Mouse (Mus musculus) G1E (cell line): ENCODE measurements at regions not wholly inside any gene's neighbourhood (a gene's known extent, or its start where the extent isn't known, plus 50 kb on each side); places are given as distances from the start of the nearest gene placed in this dataset.

Experiments used
- CTCF ChIP-seq: IDR thresholded peaks from 2 replicates; pipeline ENCODE4 v1.5.1; 2012; ENCODE audit warnings: low read depth, low read length, inconsistent platforms, mixed read lengths
- GATA1 ChIP-seq: IDR thresholded peaks from 2 replicates; pipeline ENCODE4 v1.6.1; 2012; ENCODE audit warnings: borderline replicate concordance, low read length, inconsistent platforms, mixed read lengths
- POLR2AphosphoS5 ChIP-seq: IDR thresholded peaks from 2 replicates; pipeline ENCODE4 v1.6.1; 2012; ENCODE audit warnings: low read depth, low read length, inconsistent platforms; ENCODE audit not compliant: insufficient replicate concordance
- TAL1 ChIP-seq: conservative IDR thresholded peaks from 2 replicates; pipeline ENCODE4 v1.6.1; 2012; ENCODE audit warnings: low read depth, low read length, inconsistent platforms, mixed read lengths

DNA sequence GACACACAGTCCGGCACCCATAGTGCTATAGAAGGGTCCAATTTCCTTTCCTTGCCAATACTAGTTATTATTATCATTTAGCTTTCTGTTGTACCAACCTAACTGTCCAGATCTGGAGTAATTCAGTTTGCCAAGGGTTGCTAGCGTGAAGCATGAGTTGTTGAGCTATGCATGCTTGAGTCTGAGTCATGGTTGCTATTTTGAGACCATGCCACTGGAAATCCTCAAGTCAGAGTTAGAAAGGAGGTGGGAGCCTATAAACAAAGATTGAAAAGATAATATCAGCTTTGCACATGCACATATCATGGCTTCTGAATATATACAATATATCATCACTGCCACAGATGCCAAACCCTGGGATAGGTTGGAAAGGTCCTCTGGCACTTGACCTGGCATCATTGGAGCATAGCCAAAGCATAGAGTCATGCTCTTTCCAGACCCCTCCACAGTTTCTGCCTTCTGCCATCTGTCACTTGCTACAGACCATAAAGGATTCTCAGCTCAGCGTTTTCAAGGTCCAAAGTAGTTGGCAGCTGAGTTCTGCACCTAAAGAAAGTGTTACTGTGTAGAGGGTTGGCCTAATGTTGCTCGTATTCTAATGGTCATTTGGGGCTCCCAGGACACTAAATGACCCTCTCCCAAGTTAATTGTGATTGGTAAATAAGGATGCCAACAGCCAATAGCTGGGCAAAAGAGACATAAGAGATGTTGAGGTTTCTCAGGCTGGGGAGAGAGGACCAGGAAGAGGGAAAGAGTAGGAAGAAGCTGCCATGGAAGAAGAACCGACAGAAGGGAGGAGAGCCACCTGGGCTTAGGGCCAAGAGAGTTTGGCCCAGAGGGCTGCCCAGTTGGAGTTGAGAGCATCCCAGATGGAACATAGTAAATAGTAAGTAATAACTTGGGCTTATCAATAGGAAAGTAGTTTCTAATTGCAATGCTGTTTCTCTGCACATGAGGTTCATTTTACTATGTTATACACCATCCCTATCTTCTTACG is 586.9 kb downstream of the Ptprc start:
- TF ChIP-seq CTCF, result no peak
- no peak for TF ChIP-seq POLR2AphosphoS5
- TF ChIP-seq GATA1, result no peak
- no peak for TF ChIP-seq TAL1
